Mouse (Mus musculus) small intestine, adult 2 months (tissue): ENCODE results near the gene Rab11fip3. TPM values are rescaled to one million over a fixed set of nuclear protein-coding genes. Genes with fewer than 3 reads are reported as not detected.
"Not testable (repeated sequence)": the region's sequence is repeated elsewhere in the genome, so short reads cannot be mapped to it uniquely, and the experiment has no call there.

Experiments
- H3K27ac ChIP-seq: fragments of 200-500 bp; 2 replicates; pipeline ENCODE4 v1.5.1; 2012; ENCODE audit warnings: low read depth, low read length, control low read depth, inconsistent platforms; ENCODE audit not compliant: insufficient read depth
- H3K27me3 ChIP-seq: fragments of 200-500 bp; 2 replicates; pipeline ENCODE4 v1.6.1; 2012; ENCODE audit warnings: mild to moderate bottlenecking, moderate library complexity, low read length, inconsistent platforms; ENCODE audit not compliant: control insufficient read depth, insufficient read depth
- H3K36me3 ChIP-seq: fragments of 200-500 bp; 2 replicates; pipeline ENCODE4 v1.6.1; 2012; ENCODE audit warnings: mild to moderate bottlenecking, low read length, control low read depth, inconsistent platforms; ENCODE audit not compliant: control insufficient read depth, insufficient read depth
- H3K4me1 ChIP-seq: fragments of 200-500 bp; 2 replicates; pipeline ENCODE4 v1.6.1; 2012; ENCODE audit warnings: low read length, inconsistent platforms, mixed read lengths; ENCODE audit not compliant: control insufficient read depth, insufficient read depth, insufficient read length
- H3K4me3 ChIP-seq: fragments of 200-500 bp; 2 replicates; pipeline ENCODE4 v1.5.1; 2012; ENCODE audit warnings: low read depth, mild to moderate bottlenecking, control low read depth, inconsistent platforms, low read length, moderate library complexity
- CTCF ChIP-seq: fragments of 200-500 bp; IDR thresholded peaks from 2 replicates; pipeline ENCODE4 v1.5.1; 2012; ENCODE audit warnings: low read depth, mild to moderate bottlenecking, control low read depth, inconsistent platforms, low read length, moderate library complexity, mixed read lengths; ENCODE audit not compliant: insufficient replicate concordance, insufficient read length; ENCODE audit errors: extremely low read depth
- POLR2A ChIP-seq: fragments of 200-500 bp; IDR thresholded peaks from 2 replicates; pipeline ENCODE4 v1.6.1; 2012; ENCODE audit warnings: low read depth, mild to moderate bottlenecking, control low read depth, inconsistent platforms, low read length, moderate library complexity
- WGBS: fragments of 180-500 bp; shearing (Covaris S2); methylation state at CpG from one replicate; pipeline ENCODE4 v1.1.7; 2018; 5-methylcytosine and 5-hydroxymethylcytosine counted together
- polyA plus RNA-seq: library from polyadenylated mRNA; depleted of rRNA; stranded (reverse); fragments of >200 nt; gene quantifications from 2 replicates; pipeline ENCODE4 v1.2.3, GENCODE M21; 2012

Gene Rab11fip3
- polyA plus RNA-seq, 1 experiment, result 116 TPM

DNA sequence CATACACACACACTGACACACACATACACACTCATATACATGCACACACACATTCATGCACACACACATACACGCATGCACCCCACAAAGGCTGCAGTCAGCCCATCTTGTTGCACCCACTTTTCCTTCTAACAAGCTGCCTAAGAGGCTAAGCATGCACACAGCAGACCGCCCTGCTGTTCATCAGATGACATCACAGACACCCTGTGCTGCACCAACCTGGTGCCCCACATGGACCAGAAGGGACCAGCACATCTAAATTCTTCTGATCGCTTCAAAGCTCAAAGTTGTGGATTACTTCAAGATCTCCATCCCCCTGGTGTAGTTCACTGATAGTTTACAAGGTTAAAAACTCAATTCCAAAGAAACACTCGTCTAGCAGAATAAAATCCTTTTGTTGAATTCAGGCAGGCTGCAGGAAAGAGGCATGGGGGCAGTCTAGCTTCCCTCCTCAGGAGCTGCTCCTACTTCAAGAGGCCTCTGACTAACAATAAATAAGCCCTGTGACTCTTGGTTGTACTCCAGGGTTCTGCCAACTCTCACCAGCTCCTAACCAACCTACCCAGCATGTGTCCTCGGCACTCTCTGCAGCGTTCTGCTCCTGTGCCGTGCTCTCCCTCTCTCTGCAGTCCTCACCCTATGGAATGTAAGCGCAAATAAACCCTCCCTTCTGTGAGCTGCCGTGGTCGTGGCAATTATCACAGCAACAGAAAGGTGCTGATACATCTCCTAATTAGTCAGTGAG lies 22.9 kb downstream of the Rab11fip3 start:
- TF ChIP-seq POLR2A, result no peak
- TF ChIP-seq CTCF, result no peak
- 72% methylated on average over 10 of the region's 10 CpGs for WGBS

DNA sequence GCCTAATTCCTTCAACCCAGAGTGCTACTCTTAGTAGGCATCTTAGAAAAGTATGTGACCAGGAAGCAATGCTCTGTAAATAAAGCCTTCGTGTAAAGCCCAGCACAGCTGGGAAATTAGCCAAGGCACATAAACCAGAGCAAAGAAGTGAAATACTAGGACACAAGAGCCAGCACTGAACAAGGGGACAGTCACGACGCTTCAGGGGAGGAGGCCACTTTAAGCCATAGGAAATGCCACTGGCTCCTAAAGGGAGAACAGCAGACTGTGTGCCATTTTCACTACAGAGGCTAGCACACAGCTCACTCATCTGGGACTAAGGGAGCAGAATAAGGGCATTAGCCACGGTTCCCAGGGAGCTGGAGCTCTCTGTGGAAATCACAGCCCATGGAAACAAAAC lies 24.1 kb downstream of the Rab11fip3 start:
- Histone ChIP-seq H3K36me3 (no peaks in the 10 kb centered on the region), H3K27ac (no peak overlapping the region), H3K4me3 (no peak overlapping the region), H3K4me1 (no peaks in the 10 kb centered on the region; the same call in 1 of the 2 replicates), H3K27me3 (no peaks in the 10 kb centered on the region)
- TF ChIP-seq POLR2A (no peak), CTCF (no peak)
- WGBS, result 23% methylated on average over 4 of the region's 4 CpGs

More for the DNA sequence above, 22.9 kb downstream of the Rab11fip3 start:
- Histone ChIP-seq H3K27me3 (no peaks in the 10 kb centered on the region), H3K36me3 (no peaks in the 10 kb centered on the region), H3K4me1 (no peaks in the 10 kb centered on the region; the same call in 1 of the 2 replicates), H3K27ac (no peak overlapping the region), H3K4me3 (no peak overlapping the region)

DNA sequence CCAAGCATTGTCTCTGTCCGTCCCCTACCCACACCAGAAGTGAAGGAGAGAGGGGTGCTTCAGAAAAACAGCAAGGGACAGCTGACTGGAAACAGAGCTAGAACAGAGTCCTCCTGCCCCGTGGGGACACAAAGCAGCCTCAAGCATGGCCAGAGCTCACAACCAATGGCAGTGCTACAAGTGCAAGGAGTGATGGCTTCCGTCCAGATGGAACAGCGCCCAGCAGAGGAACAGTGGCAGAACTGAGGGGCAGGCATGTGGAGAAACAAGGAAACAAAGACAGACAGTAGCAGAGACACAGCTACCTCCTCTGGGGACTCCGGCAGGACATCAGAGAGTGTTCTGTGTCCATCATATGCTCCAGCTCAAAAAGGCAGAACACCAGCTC lies 26.1 kb downstream of the Rab11fip3 start:
- H3K36me3 ChIP-seq, result no peaks in the 10 kb centered on the region
- H3K4me3 ChIP-seq, result no peak overlapping the region
- WGBS, result 23% methylated on average over 5 of the region's 5 CpGs
- no peak overlapping the region for H3K27ac ChIP-seq
- no peak for TF ChIP-seq POLR2A
- no peaks in the 10 kb centered on the region; the same call in 1 of the 2 replicates for H3K4me1 ChIP-seq
- H3K27me3 ChIP-seq, result no peaks in the 10 kb centered on the region

- no peaks in the 10 kb centered on the region for H3K36me3 ChIP-seq
- no peaks in the 10 kb centered on the region; the same call in 1 of the 2 replicates for H3K4me1 ChIP-seq
- H3K27ac ChIP-seq, result no peak overlapping the region
- TF ChIP-seq POLR2A (no peak), CTCF (no peak)
- H3K27me3 ChIP-seq, result no peaks in the 10 kb centered on the region
- H3K4me3 ChIP-seq, result no peak overlapping the region
- WGBS, result 78% methylated on average over 13 of the region's 13 CpGs
Observed at GRCm38 (mm10) chr17:26042599-26043248, 26.6 kb downstream of the Rab11fip3 start.

DNA sequence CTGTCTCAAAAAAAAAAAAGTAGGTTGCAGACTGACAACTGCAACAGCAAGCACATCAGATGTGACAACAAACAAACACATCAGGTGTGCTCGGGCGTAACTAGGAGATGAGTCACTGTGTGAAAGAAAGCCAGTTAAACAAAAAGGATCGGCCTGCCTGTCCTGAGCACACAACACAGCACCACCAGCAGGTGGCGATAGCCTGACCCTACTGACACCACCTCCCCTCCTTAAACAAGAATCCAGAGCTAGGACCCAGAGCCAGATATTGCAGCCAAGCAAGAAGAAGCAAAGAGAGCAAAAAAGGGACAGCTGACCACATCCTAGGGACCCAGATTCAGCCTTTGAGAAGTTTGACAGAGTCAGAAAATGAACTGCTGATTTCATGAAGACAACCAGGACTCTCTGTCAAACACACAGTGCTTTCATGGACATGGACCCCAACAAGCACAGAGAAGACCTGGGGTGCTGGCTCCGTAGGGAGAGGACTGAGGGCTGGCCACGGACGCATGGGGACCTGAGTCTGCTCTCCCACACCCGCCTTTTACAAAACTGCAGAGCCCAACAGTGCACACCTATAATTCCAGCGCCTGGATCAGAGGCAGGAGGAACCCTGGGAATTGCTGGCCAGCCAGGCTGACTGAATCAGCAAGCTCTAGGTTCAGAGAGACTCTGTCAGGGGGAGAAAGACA lies 28.1 kb downstream of the Rab11fip3 start:
- H3K27ac ChIP-seq, result no peak overlapping the region
- TF ChIP-seq POLR2A, result no peak
- TF ChIP-seq CTCF, result peak; percentile 80; the same call in 1 of the 2 replicates
- no peaks in the 10 kb centered on the region; the same call in 1 of the 2 replicates for H3K4me1 ChIP-seq
- H3K36me3 ChIP-seq, result no peaks in the 10 kb centered on the region
- H3K4me3 ChIP-seq, result no peak overlapping the region
- H3K27me3 ChIP-seq, result no peaks in the 10 kb centered on the region
- 47% methylated on average over 9 of the region's 9 CpGs for WGBS

DNA sequence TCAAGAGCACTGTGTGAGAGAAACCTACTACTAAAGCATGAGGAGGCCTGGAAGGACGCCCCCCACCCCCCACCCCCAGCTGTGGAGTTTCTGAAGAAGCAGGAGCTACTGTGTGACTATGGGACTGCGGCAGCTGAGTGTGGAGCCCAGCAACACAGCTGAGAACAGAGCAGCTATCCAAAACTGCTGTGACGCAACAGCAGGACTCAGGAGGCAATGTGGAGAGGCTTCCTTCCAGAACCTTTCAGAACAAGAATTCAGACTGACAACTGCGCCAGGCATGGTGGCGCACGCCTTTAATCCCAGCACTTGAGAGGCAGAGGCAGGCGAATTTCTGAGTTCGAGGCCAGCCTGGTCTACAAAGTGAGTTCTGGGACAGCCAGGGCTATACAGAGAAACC lies 28.6 kb downstream of the Rab11fip3 start:
- not testable (repeated sequence) for H3K4me3 ChIP-seq, H3K36me3 ChIP-seq, H3K27me3 ChIP-seq, H3K27ac ChIP-seq, H3K4me1 ChIP-seq
- 83% methylated on average over 8 of the region's 8 CpGs for WGBS

DNA sequence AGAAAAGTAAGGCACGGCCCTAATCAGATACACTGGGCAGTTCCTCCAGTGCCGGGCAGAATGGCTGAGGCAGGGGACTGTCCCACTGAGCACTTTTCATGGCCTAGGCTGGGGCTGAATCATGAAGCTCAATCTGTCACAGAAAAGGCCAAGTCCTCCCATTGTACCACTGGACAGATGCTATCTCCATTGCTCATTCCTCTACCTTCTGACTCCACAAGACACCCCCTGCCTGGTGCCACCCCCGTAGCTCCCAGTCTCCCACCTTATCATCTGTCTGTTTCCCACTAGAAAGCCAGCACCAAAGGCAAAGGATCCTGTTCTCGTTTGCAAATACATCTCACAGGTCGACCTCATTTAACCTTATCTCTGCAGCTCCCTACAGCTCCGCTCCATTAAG lies 37.3 kb downstream of the Rab11fip3 start:
- no peaks in the 10 kb centered on the region for H3K27me3 ChIP-seq
- TF ChIP-seq CTCF, result no peak
- TF ChIP-seq POLR2A, result no peak
- 81% methylated on average over 6 of the region's 6 CpGs for WGBS
- H3K27ac ChIP-seq, result no peak overlapping the region
- H3K4me1 ChIP-seq, result no peaks in the 10 kb centered on the region
- H3K4me3 ChIP-seq, result no peak overlapping the region
- no peaks in the 10 kb centered on the region for H3K36me3 ChIP-seq
